Mouse (Mus musculus): ENCODE results near the gene Lin54. TPM values are rescaled to one million over a fixed set of nuclear protein-coding genes. Genes with fewer than 3 reads are reported as not detected.
"Not testable (repeated sequence)": the region's sequence is repeated elsewhere in the genome, so short reads cannot be mapped to it uniquely, and the experiment has no call there.

Lin54 gene
- polyA plus RNA-seq, 1 experiment from 2014 or later = 10.4 TPM

DNA sequence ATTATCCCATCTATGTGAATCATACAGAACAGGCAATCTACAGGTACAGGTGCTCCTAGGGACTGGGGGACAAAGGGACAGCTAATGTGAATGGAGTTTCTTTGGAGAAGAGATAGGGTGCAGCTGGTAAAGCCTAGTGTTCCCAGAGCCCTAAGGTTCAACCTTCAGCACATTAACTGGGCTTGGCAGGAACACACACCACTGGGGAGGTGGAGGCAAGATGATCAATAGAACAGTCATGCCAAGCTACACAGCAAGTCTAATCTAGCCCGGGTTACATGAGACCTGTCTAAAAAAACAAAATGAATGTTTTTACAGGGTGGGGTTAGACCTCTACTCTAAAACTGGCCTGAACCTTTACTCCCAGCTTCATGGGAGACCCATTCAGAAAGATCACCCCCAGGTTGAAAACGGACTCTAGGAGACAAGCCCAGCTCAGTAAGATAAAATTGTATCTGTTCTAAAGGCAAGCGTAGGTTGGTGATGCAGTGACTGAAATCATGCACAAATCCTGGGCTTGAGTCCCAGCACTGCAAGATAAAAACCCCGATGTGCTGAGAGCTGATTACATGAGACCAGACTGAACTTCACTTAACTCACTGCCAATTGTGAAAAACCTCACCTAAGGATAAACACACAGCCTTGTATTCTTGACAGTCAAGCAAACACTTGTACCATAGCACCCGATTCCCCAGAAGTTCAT, 72.3 kb downstream of the Lin54 start:
- Histone ChIP-seq H3K27me3 (ENCODE audit: insufficient read depth, poor library complexity, severe bottlenecking) (no peaks in the 10 kb centered on the region), H3K9me3 (no peaks in the 10 kb centered on the region), H3K4me1 (peaks cover 52% of the 10 kb centered on the region), H3K4me3 (peak overlapping the region; percentile 84), H3K36me3 (peaks cover 51% of the 10 kb centered on the region), H3K27ac (peak overlapping the region; percentile 98)
- DNase-seq (ENCODE audit: low spot score) = peak; percentile 73
- 8% methylated on average over 5 of the region's 5 CpGs for WGBS

DNA sequence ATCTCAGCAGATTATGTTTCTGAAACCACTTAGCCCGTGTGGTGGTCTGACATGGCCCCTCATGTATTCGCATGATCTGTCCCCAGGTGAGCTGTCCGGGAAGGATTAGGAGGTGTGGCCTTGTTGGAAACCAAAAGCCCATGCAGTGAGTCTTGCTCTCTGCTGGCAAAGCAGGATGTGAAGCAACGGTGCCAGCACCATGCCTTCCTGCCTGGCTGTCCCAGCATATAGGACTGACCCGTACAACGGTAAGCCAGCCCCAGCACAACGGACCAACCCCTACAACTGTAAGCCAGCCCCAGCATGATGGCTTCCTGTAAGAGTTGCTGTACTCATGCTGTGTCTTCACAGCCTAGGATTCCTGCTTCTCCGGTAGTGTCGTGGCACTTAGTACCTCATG, 73.2 kb downstream of the Lin54 start:
- peaks cover 54% of the 10 kb centered on the region for H3K4me1 ChIP-seq
- H3K9me3 ChIP-seq = no peaks in the 10 kb centered on the region
- 73% methylated on average over 9 of the region's 9 CpGs for WGBS
- no peaks in the 10 kb centered on the region for H3K27me3 ChIP-seq (ENCODE audit: insufficient read depth, poor library complexity, severe bottlenecking)
- peaks cover 60% of the 10 kb centered on the region for H3K36me3 ChIP-seq
- peak; percentile 66 for DNase-seq (ENCODE audit: low spot score)
- H3K4me3 ChIP-seq = peak overlapping the region; percentile 84
- H3K27ac ChIP-seq = no peak overlapping the region

DNA sequence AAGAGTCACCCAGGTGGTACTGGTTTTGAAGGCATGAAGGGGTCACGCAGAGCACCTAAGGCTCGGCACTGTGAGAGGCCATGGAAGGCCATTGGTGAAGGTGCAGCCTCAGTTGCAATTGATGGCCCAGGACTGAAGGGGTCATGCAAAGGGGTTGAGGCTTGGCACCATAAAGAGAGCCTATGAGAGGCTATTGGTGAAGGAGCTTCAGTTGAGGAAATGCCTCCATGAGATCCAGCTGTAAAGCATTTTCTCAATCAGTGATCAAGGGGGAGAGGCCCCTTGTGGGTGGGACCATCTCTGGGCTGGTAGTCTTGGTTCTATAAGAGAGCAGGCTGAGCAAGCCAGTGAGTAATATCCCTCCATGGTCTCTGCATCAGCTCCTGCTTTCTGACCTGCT, 74.6 kb downstream of the Lin54 start:
- H3K27me3 ChIP-seq (ENCODE audit: insufficient read depth, poor library complexity, severe bottlenecking); H3K27ac ChIP-seq; DNase-seq (ENCODE audit: low spot score); H3K4me3 ChIP-seq; H3K9me3 ChIP-seq: not testable (repeated sequence)
- 83% methylated on average over 2 of the region's 2 CpGs for WGBS
- peaks cover 74% of the 10 kb centered on the region for H3K36me3 ChIP-seq
- H3K4me1 ChIP-seq = peaks cover 52% of the 10 kb centered on the region

DNA sequence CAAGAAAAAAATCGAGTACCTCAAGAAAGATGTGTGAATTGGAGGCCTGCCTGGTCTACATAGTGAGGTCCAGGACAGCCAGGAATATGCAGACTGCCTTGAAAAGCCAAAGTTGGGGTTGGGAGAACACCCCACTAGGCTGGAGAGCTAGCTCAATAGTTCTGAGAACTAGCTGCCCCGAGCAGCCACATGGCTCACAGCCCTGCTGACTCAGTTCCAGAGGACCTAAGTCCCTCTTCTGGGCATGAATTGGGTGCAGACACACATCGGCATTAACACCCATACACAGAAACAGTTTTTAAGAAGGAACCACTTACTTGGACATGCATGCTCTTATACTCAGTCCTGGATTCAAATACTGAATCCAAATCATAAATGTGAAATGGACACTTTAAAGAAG, 76.2 kb downstream of the Lin54 start:
- peaks cover 89% of the 10 kb centered on the region for H3K36me3 ChIP-seq
- H3K4me1 ChIP-seq = peaks cover 44% of the 10 kb centered on the region
- no peak for DNase-seq (ENCODE audit: low spot score)
- H3K27me3 ChIP-seq (ENCODE audit: insufficient read depth, poor library complexity, severe bottlenecking) = no peaks in the 10 kb centered on the region
- H3K4me3 ChIP-seq = peak overlapping the region; percentile 29; the same call in 1 of the 2 replicates
- H3K9me3 ChIP-seq = no peaks in the 10 kb centered on the region
- 80% methylated on average over 3 of the region's 3 CpGs for WGBS
- no peak overlapping the region for H3K27ac ChIP-seq

DNA sequence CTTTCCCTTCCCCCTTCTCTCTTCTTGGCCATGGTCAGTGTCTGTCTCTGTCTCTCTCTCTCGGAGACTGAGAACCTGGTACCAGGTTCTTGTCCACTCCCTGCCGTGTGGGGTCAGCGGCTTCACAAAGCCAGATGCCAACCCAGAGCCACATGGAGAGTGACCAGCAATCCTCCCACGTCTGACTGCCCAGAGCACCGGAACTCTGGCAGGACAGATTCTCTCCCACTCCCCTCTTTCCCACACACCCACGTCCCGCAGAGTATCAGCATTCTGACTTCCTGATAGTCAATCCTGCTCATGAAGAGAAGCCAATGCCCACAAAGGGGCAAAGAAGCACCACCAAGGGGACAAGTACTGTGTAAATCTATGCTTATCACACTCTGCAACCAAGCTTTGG, 76.8 kb downstream of the Lin54 start:
- Histone ChIP-seq H3K9me3 (no peaks in the 10 kb centered on the region), H3K4me3 (peak overlapping the region; percentile 29; the same call in 1 of the 2 replicates), H3K27ac (no peak overlapping the region), H3K27me3 (ENCODE audit: insufficient read depth, poor library complexity, severe bottlenecking) (no peaks in the 10 kb centered on the region), H3K4me1 (peaks cover 44% of the 10 kb centered on the region), H3K36me3 (peaks cover 95% of the 10 kb centered on the region)
- 65% methylated on average over 7 of the region's 7 CpGs for WGBS
- DNase-seq (ENCODE audit: low spot score) = no peak

DNA sequence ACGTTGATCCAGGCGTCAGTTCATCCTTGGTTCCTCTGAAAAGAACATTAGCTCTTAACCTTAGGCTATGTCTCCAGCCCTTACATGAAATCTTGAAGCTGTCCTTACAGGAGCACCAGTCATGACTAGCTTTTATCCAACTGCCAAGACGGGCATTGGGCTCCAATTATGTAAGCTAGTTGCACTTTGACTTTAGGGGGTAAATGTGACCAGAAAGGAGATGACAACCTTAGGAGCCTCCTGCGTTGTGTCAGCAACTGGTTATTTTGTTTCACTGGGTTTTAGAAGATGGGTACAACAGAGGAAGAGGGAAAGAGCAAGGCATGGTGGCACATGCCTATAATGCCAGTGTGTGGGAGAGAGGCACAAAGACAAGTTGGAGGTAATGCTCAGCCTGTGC, 81.6 kb downstream of the Lin54 start:
- H3K36me3 ChIP-seq = peaks cover 58% of the 10 kb centered on the region

DNA sequence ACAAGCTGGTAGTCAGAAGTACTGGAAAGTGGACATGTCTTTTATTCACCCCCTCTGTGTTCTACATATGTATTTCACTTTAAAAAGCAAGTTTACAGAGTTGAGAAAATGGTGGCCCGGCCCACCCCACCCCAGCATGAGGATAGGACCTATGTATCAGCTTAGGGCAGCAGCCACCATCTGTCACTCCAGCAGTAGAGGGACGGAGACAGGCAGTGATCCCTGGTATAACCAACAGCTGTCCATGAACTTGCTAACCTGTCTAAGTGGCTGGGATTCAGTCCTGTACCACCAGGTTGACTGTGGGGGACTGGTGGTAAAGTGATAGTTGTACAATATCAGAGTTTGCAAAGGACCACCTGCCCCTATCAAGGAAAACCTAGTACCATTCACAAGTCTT, 82.4 kb downstream of the Lin54 start:
- H3K27me3 ChIP-seq (ENCODE audit: insufficient read depth, poor library complexity, severe bottlenecking) = no peaks in the 10 kb centered on the region
- H3K9me3 ChIP-seq = no peaks in the 10 kb centered on the region
- no peak overlapping the region for H3K27ac ChIP-seq
- H3K4me3 ChIP-seq = no peak overlapping the region
- 94% methylated on average over 2 of the region's 2 CpGs for WGBS
- H3K4me1 ChIP-seq = peaks cover 16% of the 10 kb centered on the region
- H3K36me3 ChIP-seq = peaks cover 51% of the 10 kb centered on the region
- DNase-seq (ENCODE audit: low spot score) = no peak

More for the DNA sequence above, 81.6 kb downstream of the Lin54 start:
- Histone ChIP-seq H3K27ac (no peak overlapping the region), H3K9me3 (no peaks in the 10 kb centered on the region), H3K4me1 (peaks cover 18% of the 10 kb centered on the region), H3K27me3 (ENCODE audit: insufficient read depth, poor library complexity, severe bottlenecking) (no peaks in the 10 kb centered on the region), H3K4me3 (no peak overlapping the region)
- WGBS = 73% methylated on average over 4 of the region's 4 CpGs
- DNase-seq (ENCODE audit: low spot score) = no peak

GRCm38 (mm10) chr5:100415761-100416590, 84.5 kb downstream of the Lin54 start, which contains the start of gene Sec31a:
TSS of gene Sec31a (minus strand) at chr5:100416234.
- no peaks in the 10 kb centered on the region for H3K9me3 ChIP-seq
- peak within 1 kb of the TSS; percentile 79 for H3K4me3 ChIP-seq
- no peaks in the 10 kb centered on the region for H3K27me3 ChIP-seq (ENCODE audit: insufficient read depth, poor library complexity, severe bottlenecking)
- peaks cover 28% of the 10 kb centered on the region for H3K4me1 ChIP-seq
- under 1% methylated on average over 82 of the region's 82 CpGs for WGBS
- DNase-seq (ENCODE audit: low spot score) = peak; percentile 99
- H3K36me3 ChIP-seq = peaks cover 30% of the 10 kb centered on the region
- H3K27ac ChIP-seq = peak within 1 kb of the TSS; percentile 96

GRCm38 (mm10) chr5:100414474-100415196, 85.8 kb downstream of the Lin54 start:
- DNase-seq (ENCODE audit: low spot score) = no peak
- Histone ChIP-seq H3K27ac (peak overlapping the region; percentile 78), H3K4me1 (peaks cover 30% of the 10 kb centered on the region), H3K36me3 (peaks cover 17% of the 10 kb centered on the region), H3K9me3 (no peaks in the 10 kb centered on the region), H3K27me3 (ENCODE audit: insufficient read depth, poor library complexity, severe bottlenecking) (no peaks in the 10 kb centered on the region), H3K4me3 (peak overlapping the region; percentile 79)
- WGBS = 36% methylated on average over 11 of the region's 11 CpGs

DNA sequence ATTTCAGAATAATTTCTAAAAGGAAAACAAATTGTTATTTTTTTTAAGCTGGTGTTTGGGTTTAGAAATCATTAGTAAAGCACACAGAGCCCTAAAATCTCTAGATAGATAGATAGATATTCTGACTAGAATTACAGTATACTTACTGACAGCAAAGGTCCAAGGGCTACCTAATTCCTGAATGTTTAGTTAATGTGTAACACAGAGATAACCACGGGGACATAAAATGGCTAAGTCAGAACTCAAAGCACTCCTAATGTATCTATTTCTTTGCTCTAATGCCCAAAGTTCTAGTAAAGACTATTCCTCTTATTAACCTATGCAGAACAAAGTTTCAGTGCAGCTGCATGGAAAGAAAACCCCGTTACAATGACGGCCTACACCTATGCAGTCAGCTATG, 87.6 kb downstream of the Lin54 start:
- H3K4me3 ChIP-seq = no peak overlapping the region
- WGBS = 80% methylated on average over 3 of the region's 3 CpGs

GRCm38 (mm10) chr5:100410281-100410680, 90.2 kb downstream of the Lin54 start:
- Histone ChIP-seq H3K9me3 (no peaks in the 10 kb centered on the region), H3K27me3 (ENCODE audit: insufficient read depth, poor library complexity, severe bottlenecking) (no peaks in the 10 kb centered on the region), H3K4me3 (no peak overlapping the region), H3K36me3 (peaks cover 35% of the 10 kb centered on the region), H3K27ac (no peak overlapping the region), H3K4me1 (peaks cover 24% of the 10 kb centered on the region)
- no peak for DNase-seq (ENCODE audit: low spot score)
- WGBS = 81% methylated on average over 5 of the region's 5 CpGs

More for the DNA sequence above, 87.6 kb downstream of the Lin54 start:
- Histone ChIP-seq H3K36me3 (peaks cover 11% of the 10 kb centered on the region; the same call in 1 of the 2 replicates), H3K27ac (no peak overlapping the region), H3K4me1 (peaks cover 30% of the 10 kb centered on the region), H3K9me3 (no peaks in the 10 kb centered on the region), H3K27me3 (ENCODE audit: insufficient read depth, poor library complexity, severe bottlenecking) (no peaks in the 10 kb centered on the region)
- no peak for DNase-seq (ENCODE audit: low spot score)

DNA sequence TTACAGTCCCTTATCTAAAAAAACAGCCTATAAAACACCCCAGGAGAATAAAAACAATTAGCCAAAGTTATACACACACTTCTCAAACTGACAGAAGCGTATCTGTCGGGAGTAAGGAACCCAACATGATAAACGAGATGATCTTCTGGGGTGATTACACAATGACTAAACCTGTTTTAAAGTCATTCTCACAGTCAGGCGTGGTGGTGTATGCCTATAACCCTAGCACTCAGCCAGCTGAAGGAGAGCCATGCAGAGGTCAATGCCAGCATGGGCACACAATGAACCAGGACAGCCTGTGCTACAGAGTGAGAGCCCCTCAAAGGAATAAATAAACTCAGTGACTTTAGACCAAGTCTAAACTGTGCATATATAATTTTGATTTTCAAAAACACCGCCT, 92.0 kb downstream of the Lin54 start:
- Histone ChIP-seq H3K27ac (no peak overlapping the region), H3K9me3 (no peaks in the 10 kb centered on the region), H3K4me3 (no peak overlapping the region), H3K4me1 (peaks cover 17% of the 10 kb centered on the region), H3K27me3 (ENCODE audit: insufficient read depth, poor library complexity, severe bottlenecking) (no peaks in the 10 kb centered on the region), H3K36me3 (peaks cover 53% of the 10 kb centered on the region)
- WGBS = 87% methylated on average over 5 of the region's 5 CpGs
- DNase-seq (ENCODE audit: low spot score) = no peak

All from heart, embryonic 10.5 days (tissue).